Mouse (Mus musculus): ENCODE results near the gene Mpnd. TPM values are rescaled to one million over a fixed set of nuclear protein-coding genes. Genes with fewer than 3 reads are reported as not detected.

Gene Mpnd
- polyA plus RNA-seq (2012; rRNA removed) = 118 and 148 TPM in 2 replicates
- polyA plus RNA-seq (2014; fragmentation: Nextera tagmentation; extraction: Ambion mirVana) = 101 and 114 TPM in 2 replicates

GRCm38 (mm10) chr17:56005415-56006061 lies at the start of gene Mpnd, which contains the start of gene Stap2:
Mpnd (plus strand) TSS chr17:56005711.
Stap2 (minus strand) TSS chr17:56005584.
- Histone ChIP-seq H3K4me1 (ENCODE audit: control insufficient read depth, insufficient read depth, low read length) (peaks cover 12% of the 10 kb centered on the region), H3K27ac (replicated peaks; ENCODE audit: low read depth, low read length) (no peak within 1 kb of the TSS), H3K9ac (ENCODE audit: low read depth, low read length, severe bottlenecking) (no peak within 1 kb of the TSS), H3K4me2 (replicated peaks; ENCODE audit: low read depth, low read length, severe bottlenecking) (0 out of 2 replicates have a peak within 1 kb of the TSS, but pooled peaks have one; percentile 15), H3K36me3 (ENCODE audit: control insufficient read depth, insufficient read depth, low read length) (no peaks in the 10 kb centered on the region), H3K9me3 (ENCODE audit: control insufficient read depth, low read length) (no peaks in the 10 kb centered on the region), H3K4me3 (replicated peaks; ENCODE audit: low read length) (no peak within 1 kb of the TSS; the same call in 1 of the 2 replicates), H3K27me3 (ENCODE audit: control insufficient read depth, insufficient read depth, low read length) (peaks cover 5% of the 10 kb centered on the region; the same call in 1 of the 2 replicates)
- peak; percentile 83 for DNase-seq (ENCODE audit: low spot score)
- ATAC-seq (ENCODE audit: low FRiP score, low read depth) = no peak
- 40% methylated on average over 13 of the region's 13 CpGs for whole genome bisulfite sequencing
- no peak for TF ChIP-seq POLR2A (IDR thresholded peaks at IDR 0.05; ENCODE audit: borderline replicate concordance, extremely low read depth, insufficient read depth, insufficient read length)

- Histone ChIP-seq H3K4me2 (replicated peaks; ENCODE audit: low read depth, low read length, severe bottlenecking) (peak overlapping the region; percentile 68), H3K9me3 (ENCODE audit: control insufficient read depth, low read length) (no peaks in the 10 kb centered on the region), H3K36me3 (ENCODE audit: control insufficient read depth, insufficient read depth, low read length) (peaks cover 3% of the 10 kb centered on the region; the same call in 1 of the 2 replicates), H3K9ac (ENCODE audit: low read depth, low read length, severe bottlenecking) (peak overlapping the region; percentile 45), H3K4me3 (replicated peaks; ENCODE audit: low read length) (peak overlapping the region; percentile 37), H3K4me1 (ENCODE audit: control insufficient read depth, insufficient read depth, low read length) (peaks cover 3% of the 10 kb centered on the region; the same call in 1 of the 2 replicates), H3K27me3 (ENCODE audit: control insufficient read depth, insufficient read depth, low read length) (peaks cover 3% of the 10 kb centered on the region; the same call in 1 of the 2 replicates), H3K27ac (replicated peaks; ENCODE audit: low read depth, low read length) (no peak overlapping the region)
- DNase-seq (ENCODE audit: low spot score) (peak; percentile 47), ATAC-seq (ENCODE audit: low FRiP score, low read depth) (no peak)
- no peak for TF ChIP-seq POLR2A (IDR thresholded peaks at IDR 0.05; ENCODE audit: borderline replicate concordance, extremely low read depth, insufficient read depth, insufficient read length)
- 3% methylated on average over 26 of the region's 26 CpGs for WGBS
Measured at GRCm38 (mm10) chr17:55956129-55956528, 49.4 kb upstream of the Mpnd start.

- Histone ChIP-seq H3K9me3 (ENCODE audit: control insufficient read depth, low read length) (no peaks in the 10 kb centered on the region), H3K4me2 (replicated peaks; ENCODE audit: low read depth, low read length, severe bottlenecking) (peak overlapping the region; percentile 68), H3K27ac (replicated peaks; ENCODE audit: low read depth, low read length) (no peak overlapping the region), H3K9ac (ENCODE audit: low read depth, low read length, severe bottlenecking) (no peak overlapping the region), H3K4me3 (replicated peaks; ENCODE audit: low read length) (peak overlapping the region; percentile 37), H3K36me3 (ENCODE audit: control insufficient read depth, insufficient read depth, low read length) (peaks cover 4% of the 10 kb centered on the region; the same call in 1 of the 2 replicates), H3K4me1 (ENCODE audit: control insufficient read depth, insufficient read depth, low read length) (peaks cover 3% of the 10 kb centered on the region; the same call in 1 of the 2 replicates), H3K27me3 (ENCODE audit: control insufficient read depth, insufficient read depth, low read length) (peaks cover 3% of the 10 kb centered on the region; the same call in 1 of the 2 replicates)
- ATAC-seq (ENCODE audit: low FRiP score, low read depth) = no peak
- WGBS = 38% methylated on average over 6 of the region's 6 CpGs
- no peak for DNase-seq (ENCODE audit: low spot score)
- no peak for TF ChIP-seq POLR2A (IDR thresholded peaks at IDR 0.05; ENCODE audit: borderline replicate concordance, extremely low read depth, insufficient read depth, insufficient read length)
Measured at GRCm38 (mm10) chr17:55956591-55956990, 48.9 kb upstream of the Mpnd start.

- no peak for TF ChIP-seq POLR2A (IDR thresholded peaks at IDR 0.05; ENCODE audit: borderline replicate concordance, extremely low read depth, insufficient read depth, insufficient read length)
- WGBS = 15% methylated on average over 9 of the region's 9 CpGs
- no peak overlapping the region for H3K9ac ChIP-seq (ENCODE audit: low read depth, low read length, severe bottlenecking)
- H3K36me3 ChIP-seq (ENCODE audit: control insufficient read depth, insufficient read depth, low read length) = peaks cover 10% of the 10 kb centered on the region
- ATAC-seq (ENCODE audit: low FRiP score, low read depth) (no peak), DNase-seq (ENCODE audit: low spot score) (peak; percentile 71)
- no peak overlapping the region for H3K4me2 ChIP-seq (replicated peaks; ENCODE audit: low read depth, low read length, severe bottlenecking)
- peaks cover 3% of the 10 kb centered on the region; the same call in 1 of the 2 replicates for H3K4me1 ChIP-seq (ENCODE audit: control insufficient read depth, insufficient read depth, low read length)
- no peak overlapping the region for H3K27ac ChIP-seq (replicated peaks; ENCODE audit: low read depth, low read length)
- peaks cover 3% of the 10 kb centered on the region; the same call in 1 of the 2 replicates for H3K27me3 ChIP-seq (ENCODE audit: control insufficient read depth, insufficient read depth, low read length)
- no peaks in the 10 kb centered on the region for H3K9me3 ChIP-seq (ENCODE audit: control insufficient read depth, low read length)
- no peak overlapping the region for H3K4me3 ChIP-seq (replicated peaks; ENCODE audit: low read length)
Measured at GRCm38 (mm10) chr17:55957168-55957567, 48.3 kb upstream of the Mpnd start.

GRCm38 (mm10) chr17:55957726-55958583 lies 47.6 kb upstream of the Mpnd start:
- no peak for TF ChIP-seq POLR2A (IDR thresholded peaks at IDR 0.05; ENCODE audit: borderline replicate concordance, extremely low read depth, insufficient read depth, insufficient read length)
- Histone ChIP-seq H3K9ac (ENCODE audit: low read depth, low read length, severe bottlenecking) (peak overlapping the region; percentile 48; the same call in 1 of the 2 replicates), H3K4me3 (replicated peaks; ENCODE audit: low read length) (peak overlapping the region; percentile 56), H3K27ac (replicated peaks; ENCODE audit: low read depth, low read length) (peak overlapping the region; percentile 63), H3K9me3 (ENCODE audit: control insufficient read depth, low read length) (no peaks in the 10 kb centered on the region), H3K4me1 (ENCODE audit: control insufficient read depth, insufficient read depth, low read length) (peaks cover 3% of the 10 kb centered on the region; the same call in 1 of the 2 replicates), H3K4me2 (replicated peaks; ENCODE audit: low read depth, low read length, severe bottlenecking) (peak overlapping the region; percentile 77), H3K36me3 (ENCODE audit: control insufficient read depth, insufficient read depth, low read length) (peaks cover 13% of the 10 kb centered on the region), H3K27me3 (ENCODE audit: control insufficient read depth, insufficient read depth, low read length) (peaks cover 3% of the 10 kb centered on the region; the same call in 1 of the 2 replicates)
- 83% methylated on average over 10 of the region's 13 CpGs for WGBS
- ATAC-seq (ENCODE audit: low FRiP score, low read depth) (no peak), DNase-seq (ENCODE audit: low spot score) (no peak)
